Mouse (Mus musculus) E14TG2a.4 (cell line): ENCODE measurements around the gene Lpin1.

ENCODE experiments used
- CTCF ChIP-seq: conservative IDR thresholded peaks from 2 replicates; pipeline ENCODE4 v1.5.1; 2014; ENCODE audit warnings: low read length
- NANOG ChIP-seq: IDR thresholded peaks from 2 replicates; pipeline ENCODE4 v1.6.1; 2014; ENCODE audit warnings: borderline replicate concordance, low read length, mixed read lengths
- POU5F1 ChIP-seq: IDR thresholded peaks from 2 replicates; pipeline ENCODE4 v1.6.1; 2014; ENCODE audit warnings: low read length, borderline replicate concordance

GRCm38 (mm10) chr12:16557271-16557670 lies 53.5 kb downstream of the Lpin1 start:
- no peak for TF ChIP-seq CTCF
- TF ChIP-seq POU5F1: no peak
- TF ChIP-seq NANOG: no peak
